Mouse (Mus musculus): ENCODE results near the gene Hdac6. TPM values are rescaled to one million over a fixed set of nuclear protein-coding genes. Genes with fewer than 3 reads are reported as not detected.
"Not testable (repeated sequence)": the region's sequence is repeated elsewhere in the genome, so short reads cannot be mapped to it uniquely, and the experiment has no call there.

The Hdac6 gene
- polyA plus RNA-seq, 1 experiment from 2014 or later = 60.8 TPM

GRCm38 (mm10) chrX:7915669-7916068, 32.0 kb downstream of the Hdac6 start:
- ATAC-seq (ENCODE audit: low FRiP score, low read depth); H3K9me3 ChIP-seq; H3K4me3 ChIP-seq; H3K27me3 ChIP-seq (replicated peaks); H3K9ac ChIP-seq; H3K36me3 ChIP-seq; H3K4me1 ChIP-seq; H3K27ac ChIP-seq; H3K4me2 ChIP-seq (replicated peaks): not testable (repeated sequence)
- WGBS = 41% methylated on average over 3 of the region's 3 CpGs

- Histone ChIP-seq H3K27me3 (replicated peaks) (no peaks in the 10 kb centered on the region), H3K4me3 (no peak overlapping the region), H3K9me3 (no peaks in the 10 kb centered on the region), H3K27ac (no peak overlapping the region), H3K4me1 (no peaks in the 10 kb centered on the region), H3K9ac (no peak overlapping the region), H3K4me2 (replicated peaks) (no peak overlapping the region), H3K36me3 (peaks cover 8% of the 10 kb centered on the region; the same call in 1 of the 2 replicates)
- no peak for ATAC-seq (ENCODE audit: low FRiP score, low read depth)
- WGBS = 59% methylated on average over 6 of the region's 6 CpGs
Observed at GRCm38 (mm10) chrX:7910473-7910872, 37.2 kb downstream of the Hdac6 start.

GRCm38 (mm10) chrX:7909242-7909641, 38.4 kb downstream of the Hdac6 start, which contains the start of gene Gm10490:
Gm10490 (plus strand) TSS chrX:7909542.
- not testable (repeated sequence) for H3K27me3 ChIP-seq (replicated peaks); H3K4me2 ChIP-seq (replicated peaks); H3K9ac ChIP-seq; H3K9me3 ChIP-seq; H3K4me1 ChIP-seq; ATAC-seq (ENCODE audit: low FRiP score, low read depth); H3K36me3 ChIP-seq; H3K4me3 ChIP-seq; H3K27ac ChIP-seq
- whole genome bisulfite sequencing = 92% methylated on average over 4 of the region's 4 CpGs

- no peak within 1 kb of the TSS for H3K4me3 ChIP-seq
- WGBS = 91% methylated on average over 5 of the region's 5 CpGs
- H3K27me3 ChIP-seq (replicated peaks) = no peaks in the 10 kb centered on the region
Observed at GRCm38 (mm10) chrX:7907735-7908134, 40.0 kb downstream of the Hdac6 start, which contains the start of gene Gm10491. Gm10491 (minus strand) TSS chrX:7907835.

GRCm38 (mm10) chrX:7904441-7904840, 43.2 kb downstream of the Hdac6 start:
- WGBS = 95% methylated on average over 5 of the region's 5 CpGs
- no peak for ATAC-seq (ENCODE audit: low FRiP score, low read depth)
- peaks cover 8% of the 10 kb centered on the region; the same call in 1 of the 2 replicates for H3K36me3 ChIP-seq
- H3K9ac ChIP-seq = no peak overlapping the region
- H3K27ac ChIP-seq = no peak overlapping the region
- H3K4me2 ChIP-seq (replicated peaks) = no peak overlapping the region
- no peaks in the 10 kb centered on the region for H3K27me3 ChIP-seq (replicated peaks)
- no peaks in the 10 kb centered on the region for H3K9me3 ChIP-seq
- no peak overlapping the region for H3K4me3 ChIP-seq
- H3K4me1 ChIP-seq = no peaks in the 10 kb centered on the region; the same call in 1 of the 2 replicates

More at GRCm38 (mm10) chrX:7907735-7908134, 40.0 kb downstream of the Hdac6 start, which contains the start of gene Gm10491:
- Histone ChIP-seq H3K4me2 (replicated peaks) (no peak within 1 kb of the TSS), H3K9ac (no peak within 1 kb of the TSS), H3K4me1 (no peaks in the 10 kb centered on the region), H3K36me3 (peaks cover 8% of the 10 kb centered on the region; the same call in 1 of the 2 replicates), H3K27ac (no peak within 1 kb of the TSS), H3K9me3 (no peaks in the 10 kb centered on the region)
- no peak for ATAC-seq (ENCODE audit: low FRiP score, low read depth)

GRCm38 (mm10) chrX:7898880-7899874, 48.5 kb downstream of the Hdac6 start, which contains the start of the genes Pqbp1 and Timm17b:
Pqbp1 (minus strand) TSS chrX:7899269.
Timm17b (plus strand) TSS chrX:7899357.
- Histone ChIP-seq H3K27ac (peak within 1 kb of the TSS; percentile 42; the same call in 1 of the 2 replicates), H3K9ac (peak within 1 kb of the TSS; percentile 56), H3K9me3 (no peaks in the 10 kb centered on the region), H3K4me3 (peak within 1 kb of the TSS; percentile 55), H3K36me3 (peaks cover 10% of the 10 kb centered on the region; the same call in 1 of the 2 replicates), H3K27me3 (replicated peaks) (no peaks in the 10 kb centered on the region), H3K4me2 (replicated peaks) (peak within 1 kb of the TSS; percentile 64), H3K4me1 (peaks cover 4% of the 10 kb centered on the region; the same call in 1 of the 2 replicates)
- WGBS = 15% methylated on average over 62 of the region's 62 CpGs
- ATAC-seq (ENCODE audit: low FRiP score, low read depth) = peak; percentile 99

- H3K27ac ChIP-seq = no peak overlapping the region
- H3K4me2 ChIP-seq (replicated peaks) = peak overlapping the region; percentile 64
- ATAC-seq (ENCODE audit: low FRiP score, low read depth) = no peak
- H3K27me3 ChIP-seq (replicated peaks) = no peaks in the 10 kb centered on the region
- H3K4me1 ChIP-seq = peaks cover 4% of the 10 kb centered on the region; the same call in 1 of the 2 replicates
- no peaks in the 10 kb centered on the region for H3K9me3 ChIP-seq
- H3K4me3 ChIP-seq = peak overlapping the region; percentile 55
- H3K9ac ChIP-seq = peak overlapping the region; percentile 45
- peaks cover 14% of the 10 kb centered on the region; the same call in 1 of the 2 replicates for H3K36me3 ChIP-seq
- 35% methylated on average over 13 of the region's 13 CpGs for WGBS
Observed at GRCm38 (mm10) chrX:7898211-7898610, 49.5 kb downstream of the Hdac6 start.

- H3K36me3 ChIP-seq = no peaks in the 10 kb centered on the region
- WGBS = 12% methylated on average over 49 of the region's 49 CpGs
- H3K9ac ChIP-seq = peak within 1 kb of the TSS; percentile 44
- no peaks in the 10 kb centered on the region for H3K27me3 ChIP-seq (replicated peaks)
- H3K4me3 ChIP-seq = peak within 1 kb of the TSS; percentile 58
- ATAC-seq (ENCODE audit: low FRiP score, low read depth) = peak; percentile 83
- peak within 1 kb of the TSS; percentile 64 for H3K4me2 ChIP-seq (replicated peaks)
- no peaks in the 10 kb centered on the region; the same call in 1 of the 2 replicates for H3K9me3 ChIP-seq
- H3K27ac ChIP-seq = no peak within 1 kb of the TSS
- H3K4me1 ChIP-seq = 0 out of 2 replicates have a peak, but pooled peaks cover 3% of the 10 kb centered on the region
Observed at GRCm38 (mm10) chrX:7883841-7884567, 63.7 kb downstream of the Hdac6 start, which contains the start of gene Slc35a2. Slc35a2 (plus strand) TSS chrX:7884028.

Other genes starting within 250 kb of the Hdac6 start
- 26.2 and 27.8 TPM in 2 replicates for gene Wdr45, start 233.6 kb downstream of the Hdac6 start, polyA plus RNA-seq (2016; fragmentation: Nextera tagmentation; extraction: Ambion mirVana)
- not detected in 2 replicates for gene Gm45208, start 225.6 kb downstream of the Hdac6 start, polyA plus RNA-seq (2016; fragmentation: Nextera tagmentation; extraction: Ambion mirVana)
- 89.2 and 93.6 TPM in 2 replicates for gene Praf2, start 219.4 kb downstream of the Hdac6 start, polyA plus RNA-seq (2016; fragmentation: Nextera tagmentation; extraction: Ambion mirVana)
- 34.8 and 38.7 TPM in 2 replicates for gene Ccdc120, start 197.0 kb downstream of the Hdac6 start, polyA plus RNA-seq (2016; fragmentation: Nextera tagmentation; extraction: Ambion mirVana)
- 32.9 and 35.5 TPM in 2 replicates for gene Tfe3, start 185.3 kb downstream of the Hdac6 start, polyA plus RNA-seq (2016; fragmentation: Nextera tagmentation; extraction: Ambion mirVana)
- gene Gripap1, start 158.1 kb downstream of the Hdac6 start, polyA plus RNA-seq (2016; fragmentation: Nextera tagmentation; extraction: Ambion mirVana) = 73.3 and 81.4 TPM in 2 replicates
- gene Kcnd1, start 125.6 kb downstream of the Hdac6 start, polyA plus RNA-seq (2016; fragmentation: Nextera tagmentation; extraction: Ambion mirVana) = 1.5 and 2.3 TPM in 2 replicates
- gene Otud5, start 106.5 kb downstream of the Hdac6 start, polyA plus RNA-seq (2016; fragmentation: Nextera tagmentation; extraction: Ambion mirVana) = 68.6 and 72.3 TPM in 2 replicates
- 9.3 and 12.8 TPM in 2 replicates for gene Pim2, start 69.6 kb downstream of the Hdac6 start, polyA plus RNA-seq (2016; fragmentation: Nextera tagmentation; extraction: Ambion mirVana)
- 35.4 and 36.5 TPM in 2 replicates for gene Slc35a2, start 63.9 kb downstream of the Hdac6 start, polyA plus RNA-seq (2016; fragmentation: Nextera tagmentation; extraction: Ambion mirVana)
- gene Pqbp1, start 48.6 kb downstream of the Hdac6 start, polyA plus RNA-seq (2016; fragmentation: Nextera tagmentation; extraction: Ambion mirVana) = 179 and 180 TPM in 2 replicates
- 143 and 147 TPM in 2 replicates for gene Timm17b, start 48.5 kb downstream of the Hdac6 start, polyA plus RNA-seq (2016; fragmentation: Nextera tagmentation; extraction: Ambion mirVana)
- gene Gm10491, start 40.1 kb downstream of the Hdac6 start, polyA plus RNA-seq (2016; fragmentation: Nextera tagmentation; extraction: Ambion mirVana) = not detected in 2 replicates
- gene Gm10490, start 38.3 kb downstream of the Hdac6 start, polyA plus RNA-seq (2016; fragmentation: Nextera tagmentation; extraction: Ambion mirVana) = not detected in 2 replicates
- 137 and 142 TPM in 2 replicates for gene Pcsk1n, start 28.1 kb downstream of the Hdac6 start, polyA plus RNA-seq (2016; fragmentation: Nextera tagmentation; extraction: Ambion mirVana)
- not detected in 2 replicates for gene Eras, start 19.3 kb downstream of the Hdac6 start, polyA plus RNA-seq (2016; fragmentation: Nextera tagmentation; extraction: Ambion mirVana)
- gene Gata1, start 30.2 kb upstream of the Hdac6 start, polyA plus RNA-seq (2016; fragmentation: Nextera tagmentation; extraction: Ambion mirVana) = 1.2 and 1.5 TPM in 2 replicates
- gene Glod5, start 70.6 kb upstream of the Hdac6 start, polyA plus RNA-seq (2016; fragmentation: Nextera tagmentation; extraction: Ambion mirVana) = not detected in 2 replicates
- 58.3 and 63.2 TPM in 2 replicates for gene Suv39h1, start 126.9 kb upstream of the Hdac6 start, polyA plus RNA-seq (2016; fragmentation: Nextera tagmentation; extraction: Ambion mirVana)
- gene Was, start 142.6 kb upstream of the Hdac6 start, polyA plus RNA-seq (2016; fragmentation: Nextera tagmentation; extraction: Ambion mirVana) = 0.22 and 0.23 TPM in 2 replicates
- 42.6 and 45.0 TPM in 2 replicates for gene Wdr13, start 185.0 kb upstream of the Hdac6 start, polyA plus RNA-seq (2016; fragmentation: Nextera tagmentation; extraction: Ambion mirVana)
- 397 and 400 TPM in 2 replicates for gene Rbm3, start 198.0 kb upstream of the Hdac6 start, polyA plus RNA-seq (2016; fragmentation: Nextera tagmentation; extraction: Ambion mirVana)
- 15.1 and 16.5 TPM in 2 replicates for gene Tbc1d25, start 228.3 kb upstream of the Hdac6 start, polyA plus RNA-seq (2016; fragmentation: Nextera tagmentation; extraction: Ambion mirVana)
- 33.0 and 36.0 TPM in 2 replicates for gene Ebp, start 245.6 kb upstream of the Hdac6 start, polyA plus RNA-seq (2016; fragmentation: Nextera tagmentation; extraction: Ambion mirVana)

All from neural tube, embryonic 12.5 days (tissue).